Mouse (Mus musculus): ENCODE measurements around the gene Hoxd9. TPM values are rescaled to one million over a fixed set of nuclear protein-coding genes. Genes with fewer than 3 reads are reported as not detected.

Gene Hoxd9
- total RNA-seq (2023; ENCODE audit: inconsistent age): not detected in 4 replicates

DNA sequence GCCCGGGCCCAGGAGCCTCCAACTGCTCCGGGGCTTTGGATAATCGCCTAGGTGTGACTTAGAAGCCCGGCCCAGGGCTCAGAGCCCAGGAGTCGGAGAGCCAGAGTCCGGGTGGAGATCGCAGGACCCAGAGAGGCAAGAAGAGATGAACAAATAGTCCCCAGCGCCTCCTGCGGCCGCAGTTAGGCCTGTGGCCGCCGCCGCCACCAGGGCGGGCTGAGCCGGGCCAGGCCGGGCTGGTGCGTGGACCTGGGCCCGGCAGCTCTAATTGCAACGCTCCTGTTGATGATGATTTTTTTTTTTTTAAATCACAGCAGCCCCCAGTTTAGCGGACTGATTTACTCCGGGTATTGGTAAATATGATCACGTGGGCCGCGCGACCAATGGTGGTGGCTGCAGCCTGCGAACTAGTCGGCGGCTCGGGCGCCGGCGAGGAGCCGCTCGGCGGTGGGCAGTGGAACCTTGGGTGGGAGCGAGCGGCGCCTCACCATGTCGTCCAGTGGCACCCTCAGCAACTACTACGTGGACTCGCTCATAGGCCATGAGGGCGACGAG is at the start of gene Hoxd9:
Hoxd9 (plus strand) TSS at position 161 of the 555 bp plus-strand sequence.

DNA sequence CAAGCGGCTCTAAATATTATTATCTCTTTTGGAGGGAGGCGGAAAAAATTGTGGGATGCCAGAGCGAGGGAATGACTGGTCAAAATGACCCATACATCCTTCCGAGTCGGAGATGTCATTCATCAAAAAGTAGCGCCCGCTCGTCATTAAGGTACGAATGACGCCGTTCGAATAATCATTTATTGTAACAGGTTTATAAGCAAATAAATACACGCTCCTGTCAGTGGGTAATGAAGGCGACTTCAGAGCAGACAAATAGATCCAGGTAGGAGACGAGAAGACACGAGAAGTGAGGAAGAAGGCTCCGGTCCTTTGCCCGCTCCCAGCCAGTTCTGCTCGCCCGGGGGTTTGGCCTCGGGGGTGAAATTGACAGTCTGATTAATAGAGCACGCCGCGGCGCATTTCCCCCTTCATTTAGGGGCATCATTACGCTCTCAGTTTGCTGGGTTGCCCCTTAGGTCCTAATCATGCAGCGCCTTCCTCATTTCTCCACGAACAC is 38.0 kb upstream of the Hoxd9 start, which contains the start of gene Evx2:
Evx2 (minus strand) TSS at position 51 of the 499 bp plus-strand sequence.

DNA sequence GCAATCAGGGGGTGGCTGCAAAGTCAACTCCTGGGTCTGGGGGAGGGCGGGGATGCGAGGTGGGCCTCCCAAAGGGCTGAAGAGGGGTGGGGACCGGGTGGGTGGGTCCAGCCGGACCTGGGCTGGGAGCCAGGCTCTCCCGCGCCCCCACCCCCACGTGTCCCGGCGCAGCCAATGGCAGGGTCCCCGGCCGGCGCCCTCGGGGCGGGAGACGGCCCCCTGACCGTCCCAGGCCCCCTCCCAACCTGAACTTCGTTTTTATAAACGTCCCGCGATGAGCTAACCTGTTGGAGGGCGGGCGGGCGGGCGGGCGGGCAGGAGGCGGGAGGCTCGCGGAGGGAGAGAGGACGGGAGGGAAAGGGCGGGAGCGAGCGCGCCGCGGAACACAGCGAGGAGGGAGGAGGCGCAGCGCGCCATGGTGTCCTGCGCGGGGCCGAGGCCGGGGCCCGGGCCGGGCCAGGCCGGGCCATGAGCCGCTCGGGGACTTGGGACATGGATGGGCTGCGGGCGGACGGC is 29.6 kb upstream of the Hoxd9 start, which contains the start of gene Hoxd13:
Hoxd13 (plus strand) TSS at position 469 of the 516 bp plus-strand sequence.

DNA sequence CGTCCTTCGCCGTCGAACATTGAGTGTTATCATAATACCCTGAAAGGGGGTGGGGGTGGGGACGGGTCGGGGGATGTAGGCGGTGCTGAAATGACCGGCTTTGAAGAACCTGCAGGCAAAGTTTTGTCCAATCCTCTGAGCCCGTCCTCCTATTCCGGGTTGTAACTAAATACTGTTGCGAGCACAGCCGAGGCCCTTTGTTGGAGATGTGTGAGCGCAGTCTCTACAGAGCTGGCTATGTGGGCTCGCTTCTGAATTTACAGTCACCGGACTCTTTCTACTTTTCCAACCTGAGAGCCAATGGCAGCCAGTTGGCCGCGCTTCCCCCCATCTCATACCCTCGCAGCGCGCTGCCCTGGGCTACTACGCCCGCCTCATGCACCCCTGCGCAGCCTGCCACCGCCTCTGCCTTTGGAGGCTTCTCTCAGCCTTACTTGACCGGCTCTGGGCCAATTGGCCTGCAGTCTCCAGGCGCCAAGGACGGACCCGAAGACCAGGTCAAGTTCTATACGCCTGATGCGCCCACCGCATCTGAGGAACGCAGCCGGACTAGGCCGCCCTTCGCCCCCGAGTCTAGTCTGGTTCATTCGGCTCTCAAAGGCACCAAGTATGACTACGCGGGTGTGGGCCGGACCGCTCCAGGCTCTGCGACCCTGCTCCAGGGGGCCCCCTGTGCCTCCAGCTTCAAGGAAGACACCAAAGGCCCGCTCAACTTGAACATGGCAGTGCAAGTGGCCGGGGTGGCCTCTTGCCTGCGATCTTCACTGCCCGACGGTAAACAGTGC is 22.5 kb upstream of the Hoxd9 start, which contains the start of gene Hoxd12:
Hoxd12 (plus strand) TSS at position 133 of the 785 bp plus-strand sequence.

DNA sequence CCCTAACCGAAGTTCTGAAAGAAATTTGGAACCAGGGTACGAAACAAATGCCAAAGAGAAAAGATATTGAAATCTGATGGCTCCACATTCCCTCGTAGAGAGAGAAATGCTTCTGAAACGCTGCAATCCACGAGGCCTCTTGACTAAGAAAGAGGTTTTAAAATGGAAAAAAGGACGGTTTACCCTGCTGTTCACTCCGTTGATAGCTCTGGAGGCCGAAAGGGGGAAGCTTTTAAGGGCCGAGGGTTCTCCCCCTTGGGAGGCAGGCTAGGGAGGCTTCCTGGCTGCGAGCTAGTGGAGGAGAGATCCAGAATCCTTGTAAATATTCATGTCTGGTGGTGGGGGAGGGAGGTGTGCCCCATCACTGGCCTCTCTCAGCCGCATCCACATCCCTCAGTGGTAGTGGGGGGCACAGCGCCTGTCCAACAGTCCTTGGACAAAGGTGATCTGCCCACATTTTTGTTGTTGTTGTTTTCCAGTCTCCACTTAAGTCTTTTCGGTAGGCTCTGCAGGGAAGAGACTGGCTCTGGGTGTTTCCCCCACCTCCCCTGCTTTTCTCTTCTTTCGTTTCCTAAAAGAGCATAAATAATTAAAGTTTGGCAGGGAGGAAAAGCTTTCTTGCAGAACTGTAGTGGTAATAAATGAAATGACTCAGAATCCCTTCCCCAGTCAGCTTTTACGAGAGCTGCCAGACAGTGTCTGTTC is 18.5 kb upstream of the Hoxd9 start, which contains the start of gene Hoxd11:
Hoxd11 (plus strand) TSS at position 667 of the 705 bp plus-strand sequence.

DNA sequence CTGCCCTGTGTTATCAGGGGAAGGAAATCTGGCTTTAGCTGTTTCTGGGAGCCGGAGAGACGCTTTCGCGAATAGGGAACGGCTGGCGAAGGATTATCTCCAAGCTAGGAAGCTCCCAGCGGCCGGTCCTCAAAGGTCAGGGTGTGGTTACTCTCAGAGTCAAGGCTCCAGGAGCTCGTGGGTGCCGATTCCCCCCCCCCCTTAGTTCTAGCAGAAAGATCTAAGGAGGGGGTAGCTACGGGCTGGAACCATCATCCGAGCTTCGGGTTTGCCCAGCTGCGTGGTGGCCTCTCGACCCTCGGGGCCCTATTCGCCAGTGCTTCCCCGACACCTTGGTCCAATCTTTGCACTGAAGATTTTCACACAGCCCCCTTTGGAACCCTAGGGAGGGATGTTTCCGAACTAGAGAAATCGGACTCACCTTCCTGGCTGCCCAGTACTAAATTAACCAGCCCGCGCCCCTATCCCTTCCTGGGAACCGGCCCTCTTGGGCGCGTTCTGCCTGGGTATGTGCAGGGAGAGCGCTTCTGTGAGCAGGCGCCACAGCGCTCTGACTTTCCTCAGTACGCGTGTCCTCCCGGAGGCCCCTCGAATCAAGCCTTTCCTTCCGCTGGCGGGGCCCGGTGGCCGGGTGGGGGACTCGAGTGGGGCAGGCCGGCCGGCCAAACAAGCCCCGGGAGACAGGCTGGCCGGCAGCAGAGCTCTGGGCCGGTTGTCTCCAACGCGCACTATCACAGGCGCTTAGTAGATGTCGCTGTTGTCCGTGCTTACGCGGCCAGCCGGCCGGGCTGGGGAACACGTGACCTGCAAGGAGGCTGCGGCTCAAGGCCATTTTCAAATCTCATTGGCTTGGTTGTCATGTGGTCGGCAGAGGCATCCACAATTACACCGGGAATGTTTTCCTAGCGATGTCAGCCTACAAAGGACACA is 6.2 kb upstream of the Hoxd9 start, which contains the start of gene Hoxd10:
Hoxd10 (plus strand) TSS at position 903 of the 930 bp plus-strand sequence.

DNA sequence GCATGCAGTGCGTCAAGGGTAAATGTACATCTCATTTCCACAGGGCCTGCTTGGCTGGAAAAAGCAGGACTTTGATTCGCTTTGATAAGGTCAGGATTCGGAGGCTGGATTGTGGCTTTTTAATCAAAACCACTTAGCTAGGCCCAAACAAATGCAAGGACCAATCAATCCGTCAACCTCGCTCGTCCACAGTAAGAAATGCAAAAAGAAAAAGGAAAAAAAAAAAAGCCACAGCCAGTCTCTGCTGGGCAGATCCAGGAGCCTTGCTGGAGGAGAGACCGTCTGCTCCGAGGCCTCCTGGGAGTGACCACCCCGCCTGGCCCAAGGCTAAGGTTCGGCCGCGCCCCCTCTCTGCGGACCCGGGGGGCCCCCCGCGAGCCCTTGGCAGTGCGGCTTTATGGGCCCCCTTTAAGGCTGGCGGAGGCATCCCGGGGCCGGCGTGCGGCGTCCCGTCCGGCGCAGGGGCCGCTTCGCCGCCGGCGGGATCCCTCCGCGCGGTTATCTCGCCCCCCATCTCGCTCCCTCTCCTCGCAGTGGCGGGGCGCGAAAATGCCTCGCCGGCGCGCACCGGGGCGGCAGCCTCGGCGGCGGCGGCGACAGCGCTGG is 7.0 kb downstream of the Hoxd9 start, which contains the start of gene Hoxd8:
Hoxd8 (plus strand) TSS at position 223 of the 606 bp plus-strand sequence.

DNA sequence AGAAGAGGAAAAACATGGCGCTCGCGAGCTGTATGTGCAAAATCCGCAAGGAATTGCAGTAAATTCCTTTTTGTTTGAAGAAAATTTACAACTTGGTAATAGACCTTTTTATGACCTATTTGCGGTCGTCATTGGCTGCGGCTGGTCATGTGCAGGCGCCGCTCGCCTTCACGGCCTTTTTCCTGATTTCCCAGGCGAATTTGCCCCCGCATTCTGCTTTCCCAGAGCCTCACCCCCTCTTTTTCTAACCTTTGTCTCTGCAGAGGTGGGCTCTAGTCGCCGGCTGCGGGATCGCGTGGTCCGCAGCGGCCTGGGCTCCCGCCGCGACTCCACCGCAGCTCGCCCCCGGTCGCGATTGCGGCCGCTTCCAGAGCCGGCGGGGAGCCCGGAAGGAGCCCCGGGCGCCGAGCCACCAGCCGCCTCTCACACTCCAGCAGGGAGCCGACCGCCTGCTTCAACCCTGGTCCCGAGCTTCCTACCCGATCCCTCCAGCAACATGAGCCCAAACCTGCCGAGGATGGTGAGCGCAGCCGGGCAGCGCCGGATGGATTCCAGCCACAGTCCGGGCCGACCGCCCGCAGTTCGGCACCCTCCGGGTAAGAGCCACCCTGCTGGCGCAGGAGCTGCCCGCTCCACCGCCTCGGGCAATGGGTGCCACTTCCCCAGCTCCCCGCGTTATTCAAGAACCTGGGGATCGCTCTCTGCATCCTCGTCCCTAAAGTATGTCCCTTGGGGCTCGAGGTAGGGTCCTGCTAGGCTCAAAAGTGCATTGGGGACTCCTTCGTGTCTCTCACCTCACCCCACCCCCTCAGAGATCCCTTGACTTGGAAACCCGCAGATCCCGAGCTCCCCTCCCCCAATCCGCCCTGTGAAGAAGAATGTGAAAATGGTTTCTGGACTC is 14.4 kb downstream of the Hoxd9 start, which contains the start of the genes Hoxd3 and Hoxd4:
Hoxd3 (plus strand) TSS at position 207 of the 901 bp plus-strand sequence.
Hoxd4 (plus strand) TSS at position 209 of the 901 bp plus-strand sequence.

DNA sequence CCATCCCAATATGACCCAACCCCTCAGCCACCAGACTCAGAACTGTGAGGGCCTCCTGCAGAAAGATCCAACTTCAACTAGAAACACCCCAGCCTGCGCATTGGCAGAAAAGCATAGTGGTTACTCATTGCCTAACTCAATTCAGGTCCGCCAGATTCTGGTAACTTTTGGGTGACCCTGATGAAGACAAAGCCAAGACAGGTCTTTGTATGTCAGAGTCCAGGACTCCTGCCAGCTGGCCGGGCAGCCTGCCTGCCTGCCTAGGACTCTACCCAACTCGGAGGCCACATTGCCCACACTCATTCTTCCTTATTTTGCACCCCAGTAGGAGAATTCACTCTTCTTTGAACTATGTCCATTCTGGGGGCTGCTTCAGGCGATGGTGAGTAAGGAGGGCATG is 29.0 kb downstream of the Hoxd9 start, which contains the start of gene Gm28230:
Gm28230 (plus strand) TSS at position 178 of the 400 bp plus-strand sequence.

Other genes starting within 250 kb of the Hoxd9 start
- gene Lnpk, start 118.3 kb upstream of the Hoxd9 start, total RNA-seq (2023; ENCODE audit: inconsistent age): 22.3 to 29.3 TPM (median 25.9 TPM) in 4 replicates
- not detected in 4 replicates for gene Evx2, start 38.2 kb upstream of the Hoxd9 start, total RNA-seq (2023; ENCODE audit: inconsistent age)
- not detected in 4 replicates for gene Hoxd13, start 29.4 kb upstream of the Hoxd9 start, total RNA-seq (2023; ENCODE audit: inconsistent age)
- gene Hoxd12, start 22.7 kb upstream of the Hoxd9 start, total RNA-seq (2023; ENCODE audit: inconsistent age): not detected in 4 replicates
- not detected in 4 replicates for gene Hoxd11, start 18.2 kb upstream of the Hoxd9 start, total RNA-seq (2023; ENCODE audit: inconsistent age)
- not detected in 4 replicates for gene Hoxd10, start 5.8 kb upstream of the Hoxd9 start, total RNA-seq (2023; ENCODE audit: inconsistent age)
- not detected in 4 replicates for gene Hoxd8, start 6.9 kb downstream of the Hoxd9 start, total RNA-seq (2023; ENCODE audit: inconsistent age)
- not detected in 4 replicates for gene Hoxd3, start 14.2 kb downstream of the Hoxd9 start, total RNA-seq (2023; ENCODE audit: inconsistent age)
- gene Hoxd4, start 14.2 kb downstream of the Hoxd9 start, total RNA-seq (2023; ENCODE audit: inconsistent age): not detected in 4 replicates
- gene Gm28230, start 29.0 kb downstream of the Hoxd9 start, total RNA-seq (2023; ENCODE audit: inconsistent age): not detected in 4 replicates
- not detected in 4 replicates for gene Hoxd1, start 65.3 kb downstream of the Hoxd9 start, total RNA-seq (2023; ENCODE audit: inconsistent age)
- gene Mtx2, start 128.1 kb downstream of the Hoxd9 start, total RNA-seq (2023; ENCODE audit: inconsistent age): 17.8 to 23.8 TPM (median 20.6 TPM) in 4 replicates

Measured in B cell, adult (primary cell).